In the genomic region with DNA sequence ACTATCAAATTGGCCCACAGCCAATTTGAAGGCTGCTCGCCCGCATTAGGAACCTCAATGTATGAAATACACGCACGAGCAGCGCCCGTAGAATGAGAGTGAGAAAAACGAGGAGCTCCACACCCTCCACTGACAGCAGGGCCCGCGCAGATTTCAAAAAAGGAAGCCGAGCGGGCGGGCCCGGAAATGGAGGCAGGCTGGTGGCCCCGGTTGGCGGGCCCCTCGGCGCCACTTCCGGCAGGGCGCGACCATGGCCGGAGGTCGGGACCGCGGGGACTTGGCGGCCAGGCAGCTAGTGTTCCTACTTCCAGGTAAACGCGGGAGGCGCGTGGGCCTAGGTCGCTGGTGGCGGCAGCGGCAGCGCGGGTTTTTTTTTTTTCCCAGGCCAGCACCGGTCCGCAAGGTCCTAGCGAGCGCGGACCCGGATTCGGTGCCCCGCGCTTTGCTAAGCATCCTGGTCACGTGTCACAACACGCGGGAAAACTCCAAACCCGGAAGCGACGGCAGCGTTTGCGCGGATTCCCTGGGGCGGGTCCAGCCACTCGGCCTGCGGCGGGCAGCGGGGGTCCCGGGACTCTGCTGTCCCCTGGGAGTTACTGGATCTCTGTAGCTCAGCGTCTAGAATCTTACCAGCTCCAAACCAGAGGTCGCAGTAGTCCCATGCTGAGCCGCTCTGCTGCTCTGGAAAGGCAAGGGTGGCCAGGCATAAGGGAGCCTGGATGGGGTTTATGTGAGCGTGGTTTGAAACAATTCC, we compare ENCODE assay signal across 8 mouse cellular contexts. TPM values are rescaled to one million over a fixed set of nuclear protein-coding genes. Genes with fewer than 3 reads are reported as not detected.
A peak's percentile ranks its signal among the peaks of the same experiment; 100 is the strongest.
DNase-seq lines count a peak whose midpoint lies in the region; ATAC-seq and TF ChIP-seq lines count a peak whose summit lies in the region.

No protein-coding gene starts in this region.

- H3K9ac ChIP-seq in MEL (ENCODE audit: control insufficient read depth, low read depth, low read length, poor library complexity, severe bottlenecking), result peak overlapping the region; percentile 88
- peak overlapping the region; percentile 60 for H3K9ac ChIP-seq in lung, postnatal 0 days (replicated peaks; ENCODE audit: low read depth)

- no peak for TF ChIP-seq RAD21 in MEL (IDR thresholded peaks at IDR 0.05; ENCODE audit: low read depth, low read length)

- H3K4me1 ChIP-seq in MEL (ENCODE audit: control insufficient read depth in 1 of 2, insufficient read depth in 2 of 2, low read length in 2 of 2), result peaks cover 5 to 13% of the 10 kb centered on the region in 2 experiments; a peak in 3 of 4 replicates
- no peaks in the 10 kb centered on the region for H3K4me1 ChIP-seq in cerebellum, adult 2 months (ENCODE audit: control insufficient read depth, insufficient read depth, low read length)
- H3K4me1 ChIP-seq in hindbrain, embryonic 10.5 days (replicated peaks), result peaks cover 37% of the 10 kb centered on the region
- no peaks in the 10 kb centered on the region; the same call in 1 of the 2 replicates for H3K4me1 ChIP-seq in lung, postnatal 0 days (ENCODE audit: insufficient read depth, low read depth, low read length)

- TF ChIP-seq POLR2A in MEL (IDR thresholded peaks at IDR 0.05; ENCODE audit: control insufficient read depth in 1 of 2, insufficient read depth in 1 of 2, low read depth in 1 of 2, low read length in 2 of 2, poor library complexity in 1 of 2), result peak in 1 of 2 experiments; percentile 84; a peak in 3 of 4 replicates
- TF ChIP-seq POLR2A in cerebellum, adult 2 months (IDR thresholded peaks at IDR 0.05; ENCODE audit: borderline replicate concordance, insufficient read depth, low read length), result peak; percentile 10; the same call in 1 of the 2 replicates

- TF ChIP-seq CTCF in MEL (IDR thresholded peaks at IDR 0.05 in 2 of 3, conservative IDR thresholded peaks at IDR 0.05 in 1 of 3; ENCODE audit: control insufficient read depth in 1 of 3, insufficient read depth in 1 of 3, low read depth in 2 of 3, low read length in 3 of 3, poor library complexity in 1 of 3, severe bottlenecking in 1 of 3), result no peak
- TF ChIP-seq CTCF in cerebellum, adult 2 months (IDR thresholded peaks at IDR 0.05; ENCODE audit: borderline replicate concordance, insufficient read depth, low read depth, low read length), result no peak
- no peak for TF ChIP-seq CTCF in lung, postnatal 0 days (IDR thresholded peaks at IDR 0.05)

- H3K9me3 ChIP-seq in MEL (replicated peaks; ENCODE audit: insufficient read depth, low read length), result no peaks in the 10 kb centered on the region
- H3K9me3 ChIP-seq in hindbrain, embryonic 10.5 days, result no peaks in the 10 kb centered on the region
- no peaks in the 10 kb centered on the region for H3K9me3 ChIP-seq in lung, postnatal 0 days (ENCODE audit: low read length)

- H3K27me3 ChIP-seq in MEL (ENCODE audit: control insufficient read depth in 1 of 2, insufficient read depth in 2 of 2, low read length in 2 of 2), result no peaks in the 10 kb centered on the region
- H3K27me3 ChIP-seq in cerebellum, adult 2 months (ENCODE audit: control insufficient read depth, insufficient read depth, low read length), result no peaks in the 10 kb centered on the region
- H3K27me3 ChIP-seq in hindbrain, embryonic 10.5 days (ENCODE audit: insufficient read depth, poor library complexity, severe bottlenecking), result no peaks in the 10 kb centered on the region
- no peaks in the 10 kb centered on the region for H3K27me3 ChIP-seq in lung, postnatal 0 days (replicated peaks; ENCODE audit: insufficient read depth, low read length)

- peaks cover 33% of the 10 kb centered on the region for H3K79me2 ChIP-seq in MEL (ENCODE audit: control insufficient read depth, insufficient read depth, low read length, poor library complexity)

- no peak for TF ChIP-seq EP300 in MEL (IDR thresholded peaks at IDR 0.05; ENCODE audit: low read depth in 1 of 2, low read length in 2 of 2)
- no peak for TF ChIP-seq EP300 in lung, postnatal 0 days (IDR thresholded peaks at IDR 0.05)

- H3K27ac ChIP-seq in MEL (ENCODE audit: control insufficient read depth, low read depth, low read length), result peak overlapping the region; percentile 94
- H3K27ac ChIP-seq in cerebellum, adult 2 months (ENCODE audit: insufficient read depth, low read length), result peak overlapping the region; percentile 91
- peak overlapping the region; percentile 96 for H3K27ac ChIP-seq in hindbrain, embryonic 10.5 days
- peak overlapping the region; percentile 66 for H3K27ac ChIP-seq in lung, postnatal 0 days (ENCODE audit: low read length)

- H3K4me3 ChIP-seq in MEL (ENCODE audit: control insufficient read depth in 1 of 2, insufficient read depth in 1 of 2, low read depth in 2 of 2, low read length in 2 of 2), result peak overlapping the region; percentile 70 to 93
- peak overlapping the region; percentile 80 for H3K4me3 ChIP-seq in cerebellum, adult 2 months (replicated peaks; ENCODE audit: insufficient read depth, low read depth, low read length)
- H3K4me3 ChIP-seq in hindbrain, embryonic 10.5 days, result peak overlapping the region; percentile 78
- peak overlapping the region; percentile 73 for H3K4me3 ChIP-seq in lung, postnatal 0 days (ENCODE audit: low read depth, low read length)

- H3K36me3 ChIP-seq in MEL (ENCODE audit: control insufficient read depth in 1 of 2, insufficient read depth in 2 of 2, low read length in 2 of 2), result peaks cover 0 to 13% of the 10 kb centered on the region in 2 experiments; a peak in 2 of 4 replicates
- H3K36me3 ChIP-seq in hindbrain, embryonic 10.5 days, result no peaks in the 10 kb centered on the region
- no peaks in the 10 kb centered on the region for H3K36me3 ChIP-seq in lung, postnatal 0 days (ENCODE audit: insufficient read depth, low read length)

- peak; percentile 92 for DNase-seq in MEL (ENCODE audit: low read depth, low spot score)
- peak; percentile 87 to 89 for DNase-seq in cerebellum, adult 2 months
- peak; percentile 88 for DNase-seq in forelimb bud, embryonic 11.5 days (ENCODE audit: low read depth, low spot score)
- peak; percentile 88 for DNase-seq in hindbrain, embryonic 10.5 days (ENCODE audit: low spot score)
- peak; percentile 78 for DNase-seq in layer of hippocampus, adult 9-11 months
- peak; percentile 92 for DNase-seq in lung, postnatal 0 days (ENCODE audit: low spot score)
- DNase-seq in ovary, postnatal 14 days (ENCODE audit: low spot score), result peak; percentile 78
- peak; percentile 89 for DNase-seq in thymus, postnatal 14 days

- peak overlapping the region; percentile 66 for H3K4me2 ChIP-seq in lung, postnatal 0 days (replicated peaks; ENCODE audit: low read depth, low read length)

- peak; percentile 90 for ATAC-seq in lung, postnatal 0 days

- under 1% methylated on average over 62 of the region's 62 CpGs for WGBS in cerebellum, adult 2 months
- WGBS in hindbrain, embryonic 10.5 days, result under 1% methylated on average over 62 of the region's 62 CpGs
- WGBS in lung, postnatal 0 days, result 1% methylated on average over 60 of the region's 62 CpGs

TF ChIP-seq in MEL, 35 proteins besides CTCF, POLR2A, EP300 and RAD21 (continues in another document):
- no peak; the same call in none of the 2 replicates for TF ChIP-seq MYC (IDR thresholded peaks at IDR 0.05; ENCODE audit: low read depth, low read length)
- peak in 1 of 2 experiments; percentile 63; a peak in 1 of 4 replicates for TF ChIP-seq USF2 (IDR thresholded peaks at IDR 0.05; ENCODE audit: borderline replicate concordance in 1 of 2, insufficient read depth in 1 of 2, low read depth in 1 of 2, low read length in 2 of 2)
- no peak for TF ChIP-seq ZKSCAN1 (IDR thresholded peaks at IDR 0.05; ENCODE audit: low read depth, low read length)
- TF ChIP-seq SIN3A (IDR thresholded peaks at IDR 0.05; ENCODE audit: low read length), result peak; percentile 94
- no peak for TF ChIP-seq POLR2AphosphoS5 (IDR thresholded peaks at IDR 0.05; ENCODE audit: borderline replicate concordance, low read depth, low read length)
- TF ChIP-seq KAT2A (conservative IDR thresholded peaks at IDR 0.05; ENCODE audit: low read depth, low read length), result 0 out of 2 replicates have a peak, but pooled peaks have one; percentile 16
- TF ChIP-seq TAL1 (IDR thresholded peaks at IDR 0.05; ENCODE audit: low read length), result no peak
- TF ChIP-seq ZNF384 (IDR thresholded peaks at IDR 0.05; ENCODE audit: low read depth, low read length), result no peak
- TF ChIP-seq GATA1 (IDR thresholded peaks at IDR 0.05; ENCODE audit: low read depth, low read length), result no peak
- no peak for TF ChIP-seq RCOR1 (IDR thresholded peaks at IDR 0.05; ENCODE audit: low read depth, low read length)
- no peak for TF ChIP-seq MYB (IDR thresholded peaks at IDR 0.05; ENCODE audit: low read depth, low read length)
- peak; percentile 44; the same call in 1 of the 2 replicates for TF ChIP-seq NRF1 (IDR thresholded peaks at IDR 0.05; ENCODE audit: insufficient read depth, low read depth, low read length, poor library complexity, severe bottlenecking)
- TF ChIP-seq HCFC1 (IDR thresholded peaks at IDR 0.05; ENCODE audit: low read depth, low read length), result peak; percentile 81
- TF ChIP-seq ZC3H11A (IDR thresholded peaks at IDR 0.05; ENCODE audit: low read depth, low read length), result no peak
- peak; percentile 60; the same call in 1 of the 2 replicates for TF ChIP-seq NELFE (IDR thresholded peaks at IDR 0.05; ENCODE audit: low read depth, low read length)
- no peak for TF ChIP-seq MEF2A (IDR thresholded peaks at IDR 0.05; ENCODE audit: extremely low read depth, insufficient replicate concordance, low read depth, low read length, poor library complexity, severe bottlenecking)
- no peak for TF ChIP-seq MAZ (IDR thresholded peaks at IDR 0.05; ENCODE audit: low read depth, low read length)
- 0 out of 2 replicates have a peak, but pooled peaks have one; percentile 36 for TF ChIP-seq BHLHE40 (IDR thresholded peaks at IDR 0.05; ENCODE audit: borderline replicate concordance, low read depth, low read length)
- peak; percentile 92 for TF ChIP-seq MAX (IDR thresholded peaks at IDR 0.05; ENCODE audit: low read length)

RNA-seq across cellular contexts. Expression of a gene that starts 39.2 kb away (rescaled TPM):
- not detected in 2 replicates for total RNA-seq in MEL (2012; rRNA removed)
- not detected for polyA plus RNA-seq in MEL (2012; ENCODE audit: insufficient read depth in 1 of 2, insufficient read length in 2 of 2, low read depth in 1 of 2, low replicate concordance in 2 of 2, missing spikeins in 1 of 2)
- polyA plus RNA-seq in cerebellum, adult 2 months (2012; rRNA removed), result 4.9 and 6.6 TPM in 2 replicates
- 1.8 and 1.9 TPM in 2 replicates for polyA plus RNA-seq in hindbrain, embryonic 10.5 days (2016; fragmentation: Nextera tagmentation; extraction: Ambion mirVana)
- 0.27 and 0.38 TPM in 2 replicates for polyA plus RNA-seq in lung, postnatal 0 days (2015; fragmentation: Nextera tagmentation; extraction: Ambion mirVana)

RNA-seq across cellular contexts. Expression of a gene that starts 39.7 kb away (rescaled TPM):
- 44.8 and 50.2 TPM in 2 replicates for total RNA-seq in MEL (2012; rRNA removed)
- 100 to 1,000 TPM in 1 of 2 experiments, 10 to 100 TPM in 1; 88.2 to 412 TPM for polyA plus RNA-seq in MEL (2012; ENCODE audit: insufficient read depth in 1 of 2, insufficient read length in 2 of 2, low read depth in 1 of 2, low replicate concordance in 2 of 2, missing spikeins in 1 of 2)
- 13.0 and 16.0 TPM in 2 replicates for polyA plus RNA-seq in cerebellum, adult 2 months (2012; rRNA removed)
- 60.7 TPM in 2 replicates for polyA plus RNA-seq in hindbrain, embryonic 10.5 days (2016; fragmentation: Nextera tagmentation; extraction: Ambion mirVana)
- polyA plus RNA-seq in lung, postnatal 0 days (2015; fragmentation: Nextera tagmentation; extraction: Ambion mirVana), result 27.5 and 27.8 TPM in 2 replicates

Comparison
In these comparisons a context has a peak if more than half of its experiments do, and no peak if none do; other contexts are left out.
1. Peak in every context shown above with its lines: DNase-seq, ATAC-seq, H3K4me3 ChIP-seq and H3K27ac ChIP-seq.